In genomic region chr2:4152521-4153040, GRCm38 (mm10) we compare ENCODE assay signal across 9 mouse cellular contexts.
DNase-seq lines count a peak whose midpoint lies in the region; ATAC-seq lines count a peak whose summit lies in the region.
"Had no signal": no experiment of that assay in that cellular context is flagged by ENCODE, and none has a peak within 500 bp of the region (broad histone marks: within the 10 kb centered on the region; RNA-seq: fewer than 3 reads in every experiment).

No protein-coding gene starts in this region.

- H3K4me3 ChIP-seq in neural tube, embryonic 12.5 days: peak overlapping the region; percentile 43
- H3K4me3 ChIP-seq: megakaryocyte, embryonic 14.5 days had no signal

- intact Hi-C loops in left cerebral cortex, postnatal 25 days (cut with DNase I): loop anchor here (5.0 kb wide), 2 partner anchors 90 to 115 kb away; no protein-coding TSS in a partner anchor

- DNase-seq in adrenal gland, adult (ENCODE audit: inconsistent age in 2 of 2, low spot score in 1 of 2): peak; percentile 4 to 45
- no peak for DNase-seq in adrenal gland, adult 18-20 months (ENCODE audit: low spot score in 2 of 2)
- peak; percentile 15 for DNase-seq in left cerebral cortex, adult 8-10 months (ENCODE audit: low spot score in 2 of 2)
- DNase-seq in left cerebral cortex, adult 11 months (ENCODE audit: low spot score): no peak
- peak; percentile 22 to 28 for DNase-seq in left cerebral cortex, postnatal 25 days (ENCODE audit: low spot score in 2 of 2)
- DNase-seq in right cerebral cortex, adult 18-20 months: no peak
- no peak for DNase-seq in urinary bladder, postnatal 10 days (ENCODE audit: low spot score)

- peak overlapping the region; percentile 75 for H3K4me2 ChIP-seq in neural tube, embryonic 12.5 days (replicated peaks)

- no peaks in the 10 kb centered on the region for H3K27me3 ChIP-seq in neural tube, embryonic 12.5 days (replicated peaks)

- no peaks in the 10 kb centered on the region for H3K9me3 ChIP-seq in neural tube, embryonic 12.5 days
- H3K9me3 ChIP-seq: megakaryocyte, embryonic 14.5 days had no signal

- peak; percentile 37 for ATAC-seq in neural tube, embryonic 12.5 days (ENCODE audit: low FRiP score, low read depth)

- peaks cover 29% of the 10 kb centered on the region for H3K4me1 ChIP-seq in neural tube, embryonic 12.5 days
- H3K4me1 ChIP-seq: megakaryocyte, embryonic 14.5 days had no signal

- H3K9ac ChIP-seq in neural tube, embryonic 12.5 days: peak overlapping the region; percentile 46

- no peaks in the 10 kb centered on the region for H3K36me3 ChIP-seq in neural tube, embryonic 12.5 days

- 2% methylated on average over 14 of the region's 14 CpGs for WGBS in neural tube, embryonic 12.5 days

- H3K27ac ChIP-seq in neural tube, embryonic 12.5 days: peak overlapping the region; percentile 64

Comparison
In these comparisons a context has a peak if more than half of its experiments do, and no peak if none do; other contexts are left out.
1. DNase-seq: peak in adrenal gland, adult (2 of 2), left cerebral cortex, adult 8-10 months (2 of 2) and left cerebral cortex, postnatal 25 days (2 of 2); none in adrenal gland, adult 18-20 months (0 of 2), left cerebral cortex, adult 11 months (single experiment), right cerebral cortex, adult 18-20 months (single experiment) and urinary bladder, postnatal 10 days (single experiment).